Comparison of ENCODE assay signal across 12 mouse cellular contexts in genomic region chr9:70864039-70864438, GRCm38 (mm10).
A peak's percentile ranks its signal among the peaks of the same experiment; 100 is the strongest.
DNase-seq lines count a peak whose midpoint lies in the region; ATAC-seq and TF ChIP-seq lines count a peak whose summit lies in the region.
"Had no signal": no experiment of that assay in that cellular context is flagged by ENCODE, and none has a peak within 500 bp of the region (broad histone marks: within the 10 kb centered on the region; RNA-seq: fewer than 3 reads in every experiment).

No protein-coding gene starts in this region.

- no peaks in the 10 kb centered on the region for H3K79me2 ChIP-seq in myocyte (ENCODE audit: control insufficient read depth, insufficient read depth)

- WGBS in hindbrain, embryonic 13.5 days, result 59% methylated on average over 8 of the region's 8 CpGs
- WGBS in hindbrain, embryonic 12.5 days, result 69% methylated on average over 8 of the region's 8 CpGs
- 17% methylated on average over 8 of the region's 8 CpGs for WGBS in neural tube, embryonic 12.5 days
- 81% methylated on average over 8 of the region's 8 CpGs for WGBS in midbrain, embryonic 14.5 days

- no peak for TF ChIP-seq POLR2A in myocyte (IDR thresholded peaks at IDR 0.05; ENCODE audit: insufficient read length, low read depth)

- H3K4me1 ChIP-seq in hindbrain, embryonic 13.5 days (replicated peaks), result peaks cover 16% of the 10 kb centered on the region
- peaks cover 4% of the 10 kb centered on the region; the same call in 1 of the 2 replicates for H3K4me1 ChIP-seq in hindbrain, embryonic 12.5 days
- peaks cover 14% of the 10 kb centered on the region for H3K4me1 ChIP-seq in neural tube, embryonic 12.5 days
- H3K4me1 ChIP-seq in midbrain, embryonic 14.5 days (ENCODE audit: control insufficient read depth, insufficient read depth, low read length), result no peaks in the 10 kb centered on the region

- H3K4me2 ChIP-seq in hindbrain, embryonic 13.5 days, result no peak overlapping the region
- no peak overlapping the region for H3K4me2 ChIP-seq in hindbrain, embryonic 12.5 days (replicated peaks)
- H3K4me2 ChIP-seq in neural tube, embryonic 12.5 days (replicated peaks), result no peak overlapping the region
- H3K4me2 ChIP-seq in myocyte (ENCODE audit: low read depth), result peak overlapping the region; percentile 48
- no peak overlapping the region for H3K4me2 ChIP-seq in midbrain, embryonic 14.5 days (ENCODE audit: low read length)
- H3K4me2 ChIP-seq: limb, embryonic 12.5 days had no signal

- H3ac ChIP-seq in myocyte (ENCODE audit: control insufficient read depth, insufficient read length), result no peak overlapping the region

- no peaks in the 10 kb centered on the region for H3K27me3 ChIP-seq in hindbrain, embryonic 13.5 days
- no peaks in the 10 kb centered on the region for H3K27me3 ChIP-seq in hindbrain, embryonic 12.5 days
- no peaks in the 10 kb centered on the region for H3K27me3 ChIP-seq in neural tube, embryonic 12.5 days (replicated peaks)
- H3K27me3 ChIP-seq in myocyte (ENCODE audit: control insufficient read depth, insufficient read depth, insufficient read length), result no peaks in the 10 kb centered on the region
- H3K27me3 ChIP-seq in midbrain, embryonic 14.5 days (ENCODE audit: control insufficient read depth, insufficient read depth, low read length), result no peaks in the 10 kb centered on the region
- H3K27me3 ChIP-seq: megakaryocyte, embryonic 14.5 days had no signal

- H3K9me3 ChIP-seq in hindbrain, embryonic 13.5 days, result no peaks in the 10 kb centered on the region
- no peaks in the 10 kb centered on the region for H3K9me3 ChIP-seq in hindbrain, embryonic 12.5 days (replicated peaks)
- H3K9me3 ChIP-seq in neural tube, embryonic 12.5 days, result no peaks in the 10 kb centered on the region
- no peaks in the 10 kb centered on the region for H3K9me3 ChIP-seq in midbrain, embryonic 14.5 days (ENCODE audit: control insufficient read depth, low read length)
- H3K9me3 ChIP-seq: limb, embryonic 12.5 days; megakaryocyte, embryonic 14.5 days had no signal

- ATAC-seq in hindbrain, embryonic 13.5 days (ENCODE audit: low FRiP score), result no peak
- ATAC-seq in hindbrain, embryonic 12.5 days (ENCODE audit: low FRiP score), result no peak
- ATAC-seq in neural tube, embryonic 12.5 days (ENCODE audit: low FRiP score, low read depth), result 0 out of 2 replicates have a peak, but pooled peaks have one; percentile 37
- no peak for ATAC-seq in midbrain, embryonic 14.5 days (ENCODE audit: low FRiP score, low TSS enrichment)
- ATAC-seq: forebrain, embryonic 14.5 days had no signal

- H3K36me3 ChIP-seq in hindbrain, embryonic 13.5 days, result no peaks in the 10 kb centered on the region
- H3K36me3 ChIP-seq in hindbrain, embryonic 12.5 days, result no peaks in the 10 kb centered on the region
- H3K36me3 ChIP-seq in neural tube, embryonic 12.5 days, result no peaks in the 10 kb centered on the region
- H3K36me3 ChIP-seq in myocyte (ENCODE audit: control insufficient read depth, insufficient read depth), result no peaks in the 10 kb centered on the region
- no peaks in the 10 kb centered on the region for H3K36me3 ChIP-seq in midbrain, embryonic 14.5 days (ENCODE audit: control insufficient read depth, insufficient read depth, low read length)
- H3K36me3 ChIP-seq: limb, embryonic 12.5 days had no signal

- peak overlapping the region; percentile 15; the same call in 1 of the 2 replicates for H3K27ac ChIP-seq in hindbrain, embryonic 13.5 days
- H3K27ac ChIP-seq in hindbrain, embryonic 12.5 days, result no peak overlapping the region
- peak overlapping the region; percentile 1; the same call in 1 of the 2 replicates for H3K27ac ChIP-seq in neural tube, embryonic 12.5 days
- no peak overlapping the region for H3K27ac ChIP-seq in midbrain, embryonic 14.5 days (replicated peaks; ENCODE audit: low read depth, low read length)
- H3K27ac ChIP-seq: limb, embryonic 12.5 days had no signal

- no peak overlapping the region for H3K9ac ChIP-seq in hindbrain, embryonic 13.5 days
- H3K9ac ChIP-seq in hindbrain, embryonic 12.5 days, result no peak overlapping the region
- no peak overlapping the region for H3K9ac ChIP-seq in neural tube, embryonic 12.5 days
- H3K9ac ChIP-seq in midbrain, embryonic 14.5 days (replicated peaks; ENCODE audit: low read length), result no peak overlapping the region
- H3K9ac ChIP-seq: limb, embryonic 12.5 days had no signal

- DNase-seq in neural tube, embryonic 10.5 days (ENCODE audit: extremely low spot score, low spot score), result no peak
- no peak for DNase-seq in right cerebral cortex, adult 2 months (ENCODE audit: low spot score in 2 of 2)
- DNase-seq in testis, postnatal 14 days (ENCODE audit: low spot score), result no peak
- no peak for DNase-seq in midbrain, embryonic 14.5 days
- DNase-seq: cerebellum, adult 11-12 months had no signal

- H3K4me3 ChIP-seq in hindbrain, embryonic 13.5 days, result no peak overlapping the region
- H3K4me3 ChIP-seq in hindbrain, embryonic 12.5 days, result no peak overlapping the region
- H3K4me3 ChIP-seq in neural tube, embryonic 12.5 days, result no peak overlapping the region
- H3K4me3 ChIP-seq in myocyte, result no peak overlapping the region
- no peak overlapping the region for H3K4me3 ChIP-seq in midbrain, embryonic 14.5 days (replicated peaks; ENCODE audit: low read depth, low read length)
- H3K4me3 ChIP-seq: limb, embryonic 12.5 days; megakaryocyte, embryonic 14.5 days had no signal

TF ChIP-seq in myocyte, 11 proteins besides CTCF, POLR2A, EP300 and RAD21:
- TF ChIP-seq CEBPB (IDR thresholded peaks at IDR 0.05; ENCODE audit: insufficient read depth, poor library complexity, severe bottlenecking), result no peak
- TF ChIP-seq MAX (IDR thresholded peaks at IDR 0.05; ENCODE audit: low read depth), result no peak
- TF ChIP-seq E2F4 (IDR thresholded peaks at IDR 0.05; ENCODE audit: insufficient read depth), result no peak
- no peak for TF ChIP-seq MYOD1 (IDR thresholded peaks at IDR 0.05; ENCODE audit: control insufficient read depth in 1 of 3, insufficient read length in 2 of 3, low read depth in 2 of 3)
- no peak for TF ChIP-seq POLR2AphosphoS2 (IDR thresholded peaks at IDR 0.05; ENCODE audit: insufficient read length, low read depth)
- no peak for TF ChIP-seq SRF (IDR thresholded peaks at IDR 0.05; ENCODE audit: control insufficient read depth, insufficient read length, low read depth)
- TF ChIP-seq USF1 (IDR thresholded peaks at IDR 0.05; ENCODE audit: low read depth), result no peak
TF ChIP-seq in myocyte: peak in this region for 0.

Comparison
In these comparisons a context has a peak if more than half of its experiments do, and no peak if none do; other contexts are left out.
1. H3K27ac ChIP-seq: peak in hindbrain, embryonic 13.5 days (single experiment) and neural tube, embryonic 12.5 days (single experiment); none in hindbrain, embryonic 12.5 days (single experiment) and midbrain, embryonic 14.5 days (single experiment).